Mouse (Mus musculus) neural tube, embryonic 12.5 days (tissue): ENCODE measurements at regions not wholly inside any gene's neighbourhood (a gene's known extent, or its start where the extent isn't known, plus 50 kb on each side); places are given as distances from the start of the nearest gene placed in this dataset.

Experiments used
- ATAC-seq: fragments of 200-750 bp; cut with Nextera tagmentation; 2 replicates; pipeline ENCODE4 v1.8.0; 2017; ENCODE audit warnings: low read depth, mild to moderate bottlenecking, moderate TSS enrichment, moderate library complexity; ENCODE audit not compliant: low FRiP score
- H3K27ac ChIP-seq: fragments of 300-500 bp; sonication (generic); 2 replicates; pipeline ENCODE4 v1.5.1; 2016
- H3K27me3 ChIP-seq: fragments of 300-500 bp; sonication (generic); replicated peaks from 2 replicates; pipeline ENCODE4 v1.6.1; 2016; ENCODE audit warnings: mild to moderate bottlenecking
- H3K36me3 ChIP-seq: fragments of 300-500 bp; sonication (generic); 2 replicates; pipeline ENCODE4 v1.6.1; 2016; ENCODE audit warnings: mild to moderate bottlenecking
- H3K4me1 ChIP-seq: fragments of 300-500 bp; sonication (generic); 2 replicates; pipeline ENCODE4 v1.6.1; 2016
- H3K4me2 ChIP-seq: fragments of 300-500 bp; sonication (generic); replicated peaks from 2 replicates; pipeline ENCODE4 v1.6.1; 2016; ENCODE audit warnings: mild to moderate bottlenecking
- H3K4me3 ChIP-seq: fragments of 300-500 bp; sonication (generic); 2 replicates; pipeline ENCODE4 v1.5.1; 2016
- H3K9ac ChIP-seq: fragments of 300-500 bp; sonication (generic); 2 replicates; pipeline ENCODE4 v1.6.1; 2016; ENCODE audit warnings: mild to moderate bottlenecking
- H3K9me3 ChIP-seq: fragments of 300-500 bp; sonication (generic); 2 replicates; pipeline ENCODE4 v1.6.1; 2016; ENCODE audit warnings: mild to moderate bottlenecking
- WGBS: fragments of 180-500 bp; shearing (Covaris S2); methylation state at CpG from one replicate; pipeline ENCODE4 v1.1.7; 2016; 5-methylcytosine and 5-hydroxymethylcytosine counted together

DNA sequence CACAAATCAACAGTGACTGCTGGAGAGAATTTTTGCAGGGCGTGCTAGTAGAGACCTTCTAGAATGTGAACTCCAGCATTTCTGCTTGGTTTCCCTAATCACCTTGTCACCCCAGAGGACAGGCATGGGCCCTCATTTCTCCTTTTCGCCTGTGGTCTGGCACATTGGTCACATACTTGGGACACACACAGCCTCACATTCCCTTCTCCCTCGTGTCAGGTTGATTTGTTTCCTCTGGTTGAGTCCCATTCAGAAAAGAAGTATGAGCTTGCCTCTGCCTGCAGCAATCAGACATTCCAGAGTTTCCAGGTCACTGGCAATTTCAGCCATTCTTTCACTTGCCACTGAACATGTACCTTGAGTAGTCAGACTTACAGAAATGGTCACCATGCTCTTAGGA lies 323.8 kb upstream of the 4931429L15Rik start:
- H3K9ac ChIP-seq, result no peak overlapping the region
- no peaks in the 10 kb centered on the region for H3K36me3 ChIP-seq
- H3K4me2 ChIP-seq, result no peak overlapping the region
- ATAC-seq, result no peak
- no peaks in the 10 kb centered on the region for H3K9me3 ChIP-seq
- H3K27me3 ChIP-seq, result no peaks in the 10 kb centered on the region
- H3K27ac ChIP-seq, result no peak overlapping the region
- H3K4me1 ChIP-seq, result peaks cover 15% of the 10 kb centered on the region
- WGBS, result 55% methylated on average over 3 of the region's 3 CpGs
- H3K4me3 ChIP-seq, result no peak overlapping the region

DNA sequence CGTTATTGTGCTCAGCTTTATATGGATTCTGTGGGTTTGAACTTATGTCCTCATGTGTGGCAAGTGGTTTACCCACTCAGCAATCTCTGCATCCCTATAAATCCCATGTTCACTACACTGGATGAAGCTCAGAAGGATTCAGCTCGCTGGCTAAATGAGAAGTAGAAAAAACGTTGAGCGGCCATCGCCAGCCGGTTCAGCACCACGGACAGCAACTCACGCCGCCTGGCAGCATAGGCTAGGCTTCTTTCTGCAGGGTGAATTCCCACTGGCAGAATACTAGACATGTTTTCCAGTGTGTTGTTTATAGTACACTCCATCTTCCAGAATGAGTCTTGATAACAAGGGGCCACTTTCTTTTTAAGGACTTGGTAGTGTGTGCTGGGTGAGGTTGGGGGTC lies 322.9 kb upstream of the 4931429L15Rik start:
- peaks cover 12% of the 10 kb centered on the region for H3K4me1 ChIP-seq
- ATAC-seq, result no peak
- H3K4me2 ChIP-seq, result no peak overlapping the region
- H3K27me3 ChIP-seq, result no peaks in the 10 kb centered on the region
- H3K9me3 ChIP-seq, result no peaks in the 10 kb centered on the region
- 10% methylated on average over 9 of the region's 9 CpGs for WGBS
- no peak overlapping the region for H3K4me3 ChIP-seq
- H3K9ac ChIP-seq, result no peak overlapping the region
- no peaks in the 10 kb centered on the region for H3K36me3 ChIP-seq
- H3K27ac ChIP-seq, result no peak overlapping the region

DNA sequence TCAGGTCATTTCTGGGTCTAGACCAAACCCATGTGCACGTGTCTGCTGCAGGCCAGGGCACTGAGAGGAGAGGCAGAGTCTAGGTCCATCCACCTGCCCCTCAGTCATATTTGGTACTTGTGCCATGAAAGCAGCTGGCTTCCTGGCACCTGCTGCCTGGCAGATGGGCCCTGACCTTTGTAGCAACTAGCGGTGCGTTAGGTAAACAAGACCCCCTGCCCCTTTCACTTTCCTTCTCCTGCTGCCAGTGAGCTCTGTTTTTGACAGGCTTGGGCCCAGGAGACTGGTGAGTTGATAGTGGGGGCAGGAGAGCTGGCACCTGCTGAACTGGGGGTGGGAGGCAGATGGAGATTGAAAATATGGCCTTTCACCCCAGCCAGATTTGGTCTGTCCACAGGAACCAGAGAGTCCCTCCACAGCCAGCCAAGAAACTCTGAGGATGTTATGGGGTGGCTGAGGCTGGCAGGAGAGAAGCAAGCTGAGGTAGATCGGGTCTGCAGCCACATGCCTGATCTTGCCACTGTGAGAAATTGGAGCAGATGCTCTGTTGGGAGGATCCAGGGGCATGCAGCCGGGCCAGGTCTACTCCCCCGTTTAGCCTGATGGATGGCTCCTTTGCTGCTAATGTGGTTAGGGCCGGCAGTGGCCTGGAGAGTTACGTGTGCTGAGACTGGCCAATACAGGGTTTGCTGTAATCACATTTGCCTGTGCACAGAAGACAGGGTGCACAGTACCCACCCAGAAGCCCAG lies 316.6 kb upstream of the 4931429L15Rik start:
- H3K9me3 ChIP-seq, result no peaks in the 10 kb centered on the region
- H3K4me2 ChIP-seq, result no peak overlapping the region
- ATAC-seq, result no peak
- no peak overlapping the region for H3K27ac ChIP-seq
- H3K4me3 ChIP-seq, result no peak overlapping the region
- no peaks in the 10 kb centered on the region for H3K4me1 ChIP-seq
- WGBS, result 58% methylated on average over 8 of the region's 8 CpGs
- no peak overlapping the region for H3K9ac ChIP-seq
- H3K27me3 ChIP-seq, result no peaks in the 10 kb centered on the region
- no peaks in the 10 kb centered on the region for H3K36me3 ChIP-seq

GRCm38 (mm10) chr9:46633952-46634351 lies 314.2 kb upstream of the 4931429L15Rik start:
- H3K4me3 ChIP-seq, result no peak overlapping the region
- no peak overlapping the region for H3K4me2 ChIP-seq
- no peaks in the 10 kb centered on the region for H3K27me3 ChIP-seq
- H3K27ac ChIP-seq, result no peak overlapping the region
- H3K9me3 ChIP-seq, result no peaks in the 10 kb centered on the region
- no peak overlapping the region for H3K9ac ChIP-seq
- H3K4me1 ChIP-seq, result no peaks in the 10 kb centered on the region
- 86% methylated on average over 4 of the region's 4 CpGs for WGBS
- ATAC-seq, result no peak
- H3K36me3 ChIP-seq, result no peaks in the 10 kb centered on the region

DNA sequence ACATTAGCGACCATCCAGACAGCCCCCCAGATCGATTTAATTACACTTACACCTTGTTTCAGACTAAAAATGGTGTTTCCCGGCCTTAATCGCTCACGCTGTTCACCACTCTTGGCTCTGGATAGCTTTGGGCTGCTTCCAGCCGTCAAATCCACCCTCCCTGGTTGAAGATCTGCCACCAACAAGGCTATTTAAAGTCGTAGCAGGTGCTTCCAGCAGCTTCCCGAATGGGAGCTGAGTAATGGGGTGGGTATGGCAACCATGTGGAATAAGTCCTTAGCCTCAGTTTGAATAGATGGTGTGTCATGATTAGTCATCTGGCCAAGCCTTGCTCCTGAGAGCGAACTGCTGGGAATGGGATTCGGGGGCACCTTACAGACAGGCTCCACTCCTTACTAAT lies 312.8 kb upstream of the 4931429L15Rik start:
- ATAC-seq, result no peak
- H3K4me1 ChIP-seq, result no peaks in the 10 kb centered on the region
- 81% methylated on average over 10 of the region's 10 CpGs for WGBS
- H3K27ac ChIP-seq, result no peak overlapping the region
- no peaks in the 10 kb centered on the region for H3K9me3 ChIP-seq
- no peaks in the 10 kb centered on the region for H3K27me3 ChIP-seq
- H3K9ac ChIP-seq, result no peak overlapping the region
- H3K4me3 ChIP-seq, result no peak overlapping the region
- no peaks in the 10 kb centered on the region for H3K36me3 ChIP-seq
- H3K4me2 ChIP-seq, result no peak overlapping the region

DNA sequence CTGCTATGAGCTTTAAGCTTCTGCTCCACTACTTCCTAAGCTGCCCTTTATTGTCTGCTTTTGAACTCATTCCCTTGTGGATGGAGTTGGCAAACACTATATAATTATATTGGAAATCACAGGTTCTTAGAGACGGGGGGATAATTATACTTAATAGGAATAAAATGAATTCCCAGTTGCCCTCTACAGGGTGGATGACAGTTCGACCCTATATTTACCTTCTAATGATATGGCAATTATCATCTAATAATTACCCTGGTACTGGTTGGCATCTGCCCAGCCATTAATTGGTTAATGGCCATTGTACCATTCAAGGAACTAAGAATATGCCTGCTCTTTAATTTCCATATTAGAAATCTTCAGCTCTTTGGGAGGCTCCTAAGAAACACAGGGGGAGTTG lies 302.5 kb upstream of the 4931429L15Rik start:
- Histone ChIP-seq H3K4me3 (no peak overlapping the region), H3K27ac (no peak overlapping the region), H3K36me3 (no peaks in the 10 kb centered on the region), H3K9me3 (no peaks in the 10 kb centered on the region), H3K4me2 (no peak overlapping the region), H3K27me3 (no peaks in the 10 kb centered on the region), H3K9ac (no peak overlapping the region), H3K4me1 (no peaks in the 10 kb centered on the region; the same call in 1 of the 2 replicates)
- no peak for ATAC-seq
- 75% methylated on average over 2 of the region's 2 CpGs for WGBS

DNA sequence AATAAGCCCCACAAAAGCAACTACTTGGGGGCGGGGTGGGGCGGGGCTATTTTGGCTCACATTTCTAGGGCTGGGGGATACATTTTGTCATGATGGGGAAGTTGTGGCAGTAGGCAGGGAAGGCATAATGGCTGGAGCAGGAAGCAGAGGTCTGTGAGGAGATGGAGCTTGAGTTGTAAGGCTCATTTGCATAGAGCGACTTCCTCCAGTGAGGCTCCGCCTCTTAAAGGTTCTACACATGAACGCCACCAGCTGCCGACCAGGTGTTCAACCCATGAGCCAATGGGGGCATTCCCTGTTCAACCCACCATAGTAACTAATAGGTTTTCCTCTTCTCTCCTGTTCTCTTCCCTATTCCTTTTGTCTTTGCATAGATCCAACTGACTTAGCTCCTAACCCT lies 302.1 kb upstream of the 4931429L15Rik start:
- Histone ChIP-seq H3K27ac (no peak overlapping the region), H3K9ac (no peak overlapping the region), H3K9me3 (no peaks in the 10 kb centered on the region), H3K4me1 (no peaks in the 10 kb centered on the region; the same call in 1 of the 2 replicates), H3K4me3 (no peak overlapping the region), H3K4me2 (no peak overlapping the region), H3K36me3 (no peaks in the 10 kb centered on the region), H3K27me3 (no peaks in the 10 kb centered on the region)
- 93% methylated on average over 6 of the region's 6 CpGs for WGBS
- ATAC-seq, result no peak

DNA sequence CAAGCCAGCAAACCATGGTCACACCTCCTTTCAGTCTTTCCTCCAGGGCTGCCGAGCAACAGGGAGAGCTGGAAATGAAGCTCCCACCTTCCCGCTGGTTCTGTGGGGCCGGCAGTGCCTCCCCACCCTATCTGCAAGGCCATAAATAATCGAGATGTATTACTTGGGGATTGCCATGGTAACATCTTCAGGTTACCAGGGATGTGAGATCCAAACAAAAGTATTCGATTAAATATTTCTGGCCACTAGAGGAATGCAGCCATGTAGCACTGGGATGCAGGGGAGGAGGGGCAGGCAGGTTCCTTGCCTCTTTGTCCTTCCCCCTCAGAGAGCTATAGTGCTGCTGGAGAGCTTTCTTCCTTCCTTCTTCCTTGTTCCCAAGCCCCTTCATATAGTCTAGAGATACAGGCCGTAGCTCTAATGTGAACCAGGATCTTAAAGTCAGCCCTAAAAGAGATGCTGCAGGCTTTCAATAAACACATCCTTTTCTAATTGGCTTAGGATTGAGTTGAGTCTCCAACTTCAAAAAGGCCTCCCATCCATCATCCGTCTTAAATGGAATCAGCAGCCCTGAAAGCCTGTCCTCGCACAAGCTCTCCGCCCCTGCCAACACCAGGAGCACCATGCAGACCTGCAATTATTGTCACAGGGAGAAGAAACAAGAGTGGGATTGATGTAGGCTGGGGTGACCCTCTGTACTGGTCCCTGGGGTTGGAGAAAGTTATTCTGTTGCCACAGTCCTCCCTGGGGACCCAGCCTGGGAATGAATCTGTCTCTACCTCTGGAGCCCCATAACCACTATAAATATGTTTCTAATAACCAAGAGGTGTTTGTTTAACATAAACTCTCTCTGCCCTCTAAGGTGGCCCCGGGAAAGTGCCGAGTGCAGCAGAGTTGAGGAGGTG lies 290.6 kb upstream of the 4931429L15Rik start:
- no peak overlapping the region; the same call in 1 of the 2 replicates for H3K27ac ChIP-seq
- 0 out of 2 replicates have a peak, but pooled peaks cover 5% of the 10 kb centered on the region for H3K9me3 ChIP-seq
- H3K36me3 ChIP-seq, result no peaks in the 10 kb centered on the region
- no peak overlapping the region for H3K4me3 ChIP-seq
- no peak overlapping the region for H3K9ac ChIP-seq
- peaks cover 30% of the 10 kb centered on the region for H3K4me1 ChIP-seq
- 0 out of 2 replicates have a peak, but pooled peaks have one; percentile 53 for ATAC-seq
- 11% methylated on average over 11 of the region's 11 CpGs for WGBS
- no peaks in the 10 kb centered on the region for H3K27me3 ChIP-seq
- 0 out of 2 replicates have a peak overlapping the region, but pooled peaks have one; percentile 14 for H3K4me2 ChIP-seq

GRCm38 (mm10) chr9:46608695-46609094 lies 288.9 kb upstream of the 4931429L15Rik start:
- no peak for ATAC-seq
- no peak overlapping the region for H3K9ac ChIP-seq
- H3K4me2 ChIP-seq, result no peak overlapping the region
- WGBS, result 91% methylated on average over 8 of the region's 8 CpGs
- no peak overlapping the region for H3K4me3 ChIP-seq
- H3K4me1 ChIP-seq, result peaks cover 30% of the 10 kb centered on the region
- no peaks in the 10 kb centered on the region for H3K27me3 ChIP-seq
- H3K36me3 ChIP-seq, result no peaks in the 10 kb centered on the region
- H3K9me3 ChIP-seq, result 0 out of 2 replicates have a peak, but pooled peaks cover 5% of the 10 kb centered on the region
- H3K27ac ChIP-seq, result no peak overlapping the region

DNA sequence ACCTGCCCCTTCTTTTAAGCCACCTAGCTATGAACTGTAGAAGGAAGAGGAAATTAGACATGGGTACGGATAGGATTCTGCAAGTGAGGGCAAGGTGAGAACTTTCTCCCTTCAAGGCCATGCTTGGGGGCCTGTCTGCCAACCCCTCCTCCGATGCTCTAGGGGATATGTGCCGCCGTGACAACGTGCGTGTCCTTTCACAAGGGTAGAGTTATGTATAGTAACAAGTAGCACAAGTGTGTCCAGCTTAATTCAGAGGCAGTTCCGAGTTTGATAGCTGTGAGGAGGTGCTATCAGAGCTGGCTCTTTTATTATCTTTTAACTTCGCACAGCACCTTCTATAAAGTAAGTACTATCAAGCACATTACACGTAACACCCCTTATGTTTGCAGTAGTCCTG lies 281.0 kb upstream of the 4931429L15Rik start:
- H3K36me3 ChIP-seq, result no peaks in the 10 kb centered on the region
- no peak overlapping the region for H3K27ac ChIP-seq
- no peaks in the 10 kb centered on the region for H3K9me3 ChIP-seq
- H3K4me1 ChIP-seq, result peaks cover 31% of the 10 kb centered on the region
- no peak overlapping the region for H3K9ac ChIP-seq
- H3K27me3 ChIP-seq, result no peaks in the 10 kb centered on the region
- WGBS, result 87% methylated on average over 9 of the region's 9 CpGs
- H3K4me2 ChIP-seq, result no peak overlapping the region
- no peak for ATAC-seq
- no peak overlapping the region for H3K4me3 ChIP-seq

- Histone ChIP-seq H3K9ac (no peak overlapping the region), H3K36me3 (no peaks in the 10 kb centered on the region), H3K27ac (no peak overlapping the region), H3K4me2 (no peak overlapping the region), H3K4me3 (no peak overlapping the region), H3K27me3 (no peaks in the 10 kb centered on the region), H3K9me3 (no peaks in the 10 kb centered on the region), H3K4me1 (peaks cover 31% of the 10 kb centered on the region)
- WGBS, result 29% methylated on average over 8 of the region's 8 CpGs
- ATAC-seq, result peak; percentile 64
These were observed 280.3 kb upstream of the 4931429L15Rik start for GRCm38 (mm10) chr9:46599931-46600708.

- Histone ChIP-seq H3K36me3 (no peaks in the 10 kb centered on the region), H3K9me3 (no peaks in the 10 kb centered on the region), H3K4me3 (no peak overlapping the region), H3K27me3 (no peaks in the 10 kb centered on the region), H3K9ac (no peak overlapping the region), H3K27ac (no peak overlapping the region), H3K4me2 (no peak overlapping the region), H3K4me1 (peaks cover 29% of the 10 kb centered on the region)
- ATAC-seq, result no peak
- WGBS, result 96% methylated on average over 6 of the region's 6 CpGs
These were observed 278.7 kb upstream of the 4931429L15Rik start for GRCm38 (mm10) chr9:46598518-46598917.
